In the genomic region with DNA sequence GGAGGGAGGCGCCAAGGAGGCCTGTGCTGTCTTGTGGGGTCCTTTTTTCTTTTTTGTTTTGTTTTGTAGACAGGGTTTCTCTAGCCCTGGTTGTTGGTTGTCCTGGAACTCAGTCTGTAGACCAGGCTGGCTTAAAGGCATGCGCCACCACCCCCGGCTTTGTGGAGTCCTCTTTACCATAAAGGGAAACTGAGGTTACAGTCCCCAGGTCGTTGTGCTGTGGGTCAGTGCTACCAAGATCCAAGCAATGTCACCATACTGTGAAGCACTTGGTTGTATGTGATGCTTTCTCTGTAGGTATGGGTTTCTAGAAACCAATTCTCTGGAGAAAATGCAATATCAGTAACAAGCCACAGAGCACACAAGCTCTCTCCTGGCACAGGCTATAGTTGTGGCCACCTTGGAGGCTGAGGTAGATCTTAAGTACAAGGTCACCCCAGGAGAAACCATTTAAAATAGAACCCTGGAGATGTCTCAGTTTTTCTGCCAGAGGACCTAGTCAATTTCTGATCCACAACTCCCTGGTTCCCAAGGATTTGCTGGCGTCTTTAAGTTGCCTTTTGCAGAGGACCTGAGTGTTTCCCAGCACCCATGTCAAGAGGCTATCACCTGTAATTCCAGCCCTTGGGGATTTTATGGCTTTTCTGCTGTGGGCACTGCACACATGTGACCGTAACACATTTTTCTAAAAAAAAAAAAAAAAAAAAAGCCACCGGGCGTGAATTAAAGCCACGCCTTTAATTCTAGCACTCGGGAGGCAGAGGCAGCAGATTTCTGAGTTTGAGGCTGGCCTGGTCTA, we compare ENCODE assay signal across 10 mouse cellular contexts. TPM values are rescaled to one million over a fixed set of nuclear protein-coding genes. Genes with fewer than 3 reads are reported as not detected.
DNase-seq lines count a peak whose midpoint lies in the region; ATAC-seq and TF ChIP-seq lines count a peak whose summit lies in the region.
"Had no signal": no experiment of that assay in that cellular context is flagged by ENCODE, and none has a peak within 500 bp of the region (broad histone marks: within the 10 kb centered on the region; RNA-seq: fewer than 3 reads in every experiment).

No protein-coding gene starts in this region.

- H3K27me3 ChIP-seq in forebrain, embryonic 10.5 days (ENCODE audit: poor library complexity, severe bottlenecking): no peaks in the 10 kb centered on the region
- no peaks in the 10 kb centered on the region for H3K27me3 ChIP-seq in forebrain, embryonic 16.5 days (replicated peaks; ENCODE audit: control insufficient read depth, insufficient read depth, low read length)
- H3K27me3 ChIP-seq in midbrain, embryonic 12.5 days: no peaks in the 10 kb centered on the region
- no peaks in the 10 kb centered on the region for H3K27me3 ChIP-seq in midbrain, embryonic 16.5 days (ENCODE audit: control insufficient read depth, insufficient read depth, low read depth, low read length)
- H3K27me3 ChIP-seq in intestine, embryonic 16.5 days (replicated peaks; ENCODE audit: control insufficient read depth, insufficient read depth, low read length): no peaks in the 10 kb centered on the region
- H3K27me3 ChIP-seq in stomach, postnatal 0 days (ENCODE audit: control insufficient read depth, insufficient read depth, low read length): no peaks in the 10 kb centered on the region

- H3K4me3 ChIP-seq in forebrain, embryonic 10.5 days: peak overlapping the region; percentile 97
- H3K4me3 ChIP-seq in forebrain, embryonic 16.5 days (replicated peaks; ENCODE audit: low read length): no peak overlapping the region
- no peak overlapping the region for H3K4me3 ChIP-seq in midbrain, embryonic 12.5 days
- H3K4me3 ChIP-seq in midbrain, embryonic 16.5 days (ENCODE audit: low read depth, low read length): no peak overlapping the region
- H3K4me3 ChIP-seq in intestine, embryonic 16.5 days (ENCODE audit: low read length): no peak overlapping the region
- no peak overlapping the region for H3K4me3 ChIP-seq in stomach, postnatal 0 days (ENCODE audit: low read depth, low read length)

- no peak overlapping the region for H3K4me2 ChIP-seq in forebrain, embryonic 16.5 days (ENCODE audit: low read length)
- no peak overlapping the region for H3K4me2 ChIP-seq in midbrain, embryonic 12.5 days (replicated peaks)
- no peak overlapping the region for H3K4me2 ChIP-seq in midbrain, embryonic 16.5 days (ENCODE audit: low read length)
- 0 out of 2 replicates have a peak overlapping the region, but pooled peaks have one; percentile 90 for H3K4me2 ChIP-seq in intestine, embryonic 16.5 days (ENCODE audit: low read depth, low read length)
- no peak overlapping the region for H3K4me2 ChIP-seq in stomach, postnatal 0 days (replicated peaks; ENCODE audit: low read depth)

- no peak for ATAC-seq in forebrain, embryonic 16.5 days
- ATAC-seq in midbrain, embryonic 12.5 days (ENCODE audit: low FRiP score, low read depth): no peak
- no peak for ATAC-seq in midbrain, embryonic 16.5 days
- no peak for ATAC-seq in intestine, embryonic 16.5 days
- ATAC-seq in stomach, postnatal 0 days (ENCODE audit: low FRiP score, low TSS enrichment): no peak

- intact Hi-C loops in left cerebral cortex, postnatal 36 days (cut with DNase I): no loop called here

- no peak for DNase-seq in forebrain, embryonic 10.5 days (ENCODE audit: extremely low spot score, low spot score)
- DNase-seq in stomach, postnatal 0 days (ENCODE audit: low spot score): no peak
- DNase-seq in ovary, postnatal 36 days (ENCODE audit: low spot score): no peak
- DNase-seq in left cerebral cortex, postnatal 36 days (ENCODE audit: low spot score in 2 of 2): no peak
- DNase-seq: adrenal gland, postnatal 36 days; kidney, adult 2 months had no signal

- no peaks in the 10 kb centered on the region for H3K9me3 ChIP-seq in forebrain, embryonic 10.5 days
- H3K9me3 ChIP-seq in forebrain, embryonic 16.5 days (ENCODE audit: control insufficient read depth, low read length): no peaks in the 10 kb centered on the region
- H3K9me3 ChIP-seq in midbrain, embryonic 12.5 days: no peaks in the 10 kb centered on the region
- no peaks in the 10 kb centered on the region for H3K9me3 ChIP-seq in midbrain, embryonic 16.5 days (replicated peaks; ENCODE audit: control insufficient read depth, low read length, poor library complexity, severe bottlenecking)
- no peaks in the 10 kb centered on the region for H3K9me3 ChIP-seq in intestine, embryonic 16.5 days (ENCODE audit: control insufficient read depth, low read length)
- no peaks in the 10 kb centered on the region for H3K9me3 ChIP-seq in stomach, postnatal 0 days (ENCODE audit: control insufficient read depth, low read length)

- no peak for TF ChIP-seq EP300 in stomach, postnatal 0 days (optimal IDR thresholded peaks at IDR 0.05)

- TF ChIP-seq CTCF in stomach, postnatal 0 days (IDR thresholded peaks at IDR 0.05; ENCODE audit: low read depth): no peak

- WGBS in forebrain, embryonic 10.5 days: 25% methylated on average over 10 of the region's 10 CpGs
- 30% methylated on average over 10 of the region's 10 CpGs for WGBS in forebrain, embryonic 16.5 days
- 30% methylated on average over 10 of the region's 10 CpGs for WGBS in midbrain, embryonic 12.5 days
- 32% methylated on average over 10 of the region's 10 CpGs for WGBS in midbrain, embryonic 16.5 days
- 33% methylated on average over 10 of the region's 10 CpGs for WGBS in intestine, embryonic 16.5 days
- 39% methylated on average over 10 of the region's 10 CpGs for WGBS in stomach, postnatal 0 days

- H3K9ac ChIP-seq in forebrain, embryonic 16.5 days (replicated peaks; ENCODE audit: low read depth, low read length): no peak overlapping the region
- no peak overlapping the region for H3K9ac ChIP-seq in midbrain, embryonic 12.5 days (replicated peaks)
- H3K9ac ChIP-seq in midbrain, embryonic 16.5 days (ENCODE audit: low read depth, low read length): no peak overlapping the region
- peak overlapping the region; percentile 29; the same call in 1 of the 2 replicates for H3K9ac ChIP-seq in intestine, embryonic 16.5 days (ENCODE audit: low read depth, low read length)
- H3K9ac ChIP-seq in stomach, postnatal 0 days (ENCODE audit: low read length): peak overlapping the region; percentile 8; the same call in 1 of the 2 replicates

- H3K36me3 ChIP-seq in forebrain, embryonic 10.5 days (replicated peaks): peaks cover 32% of the 10 kb centered on the region
- H3K36me3 ChIP-seq in forebrain, embryonic 16.5 days (ENCODE audit: control insufficient read depth, insufficient read depth): peaks cover 13% of the 10 kb centered on the region
- peaks cover 25% of the 10 kb centered on the region for H3K36me3 ChIP-seq in midbrain, embryonic 12.5 days
- H3K36me3 ChIP-seq in midbrain, embryonic 16.5 days (ENCODE audit: control insufficient read depth, insufficient read depth, low read length): peaks cover 12% of the 10 kb centered on the region; the same call in 1 of the 2 replicates
- H3K36me3 ChIP-seq in intestine, embryonic 16.5 days (ENCODE audit: control insufficient read depth, insufficient read depth, low read length): peaks cover 17% of the 10 kb centered on the region
- H3K36me3 ChIP-seq in stomach, postnatal 0 days (ENCODE audit: control insufficient read depth, insufficient read depth, low read length): peaks cover 11% of the 10 kb centered on the region

- no peak overlapping the region for H3K27ac ChIP-seq in forebrain, embryonic 10.5 days
- no peak overlapping the region for H3K27ac ChIP-seq in forebrain, embryonic 16.5 days (ENCODE audit: low read length)
- 0 out of 2 replicates have a peak overlapping the region, but pooled peaks have one; percentile 15 for H3K27ac ChIP-seq in midbrain, embryonic 12.5 days (replicated peaks)
- no peak overlapping the region for H3K27ac ChIP-seq in midbrain, embryonic 16.5 days (ENCODE audit: low read length)
- H3K27ac ChIP-seq in intestine, embryonic 16.5 days (ENCODE audit: low read length): peak overlapping the region; percentile 54
- H3K27ac ChIP-seq in stomach, postnatal 0 days (replicated peaks): peak overlapping the region; percentile 13; the same call in 1 of the 2 replicates

- peaks cover 70% of the 10 kb centered on the region for H3K4me1 ChIP-seq in forebrain, embryonic 10.5 days
- H3K4me1 ChIP-seq in forebrain, embryonic 16.5 days (replicated peaks; ENCODE audit: control insufficient read depth, insufficient read depth, low read length): peaks cover 44% of the 10 kb centered on the region
- peaks cover 56% of the 10 kb centered on the region for H3K4me1 ChIP-seq in midbrain, embryonic 12.5 days
- peaks cover 34% of the 10 kb centered on the region for H3K4me1 ChIP-seq in midbrain, embryonic 16.5 days (ENCODE audit: control insufficient read depth, insufficient read depth, low read length)
- H3K4me1 ChIP-seq in intestine, embryonic 16.5 days (ENCODE audit: control insufficient read depth, insufficient read depth, low read length): peaks cover 40% of the 10 kb centered on the region
- H3K4me1 ChIP-seq in stomach, postnatal 0 days (replicated peaks; ENCODE audit: control insufficient read depth, insufficient read depth): peaks cover 3% of the 10 kb centered on the region; the same call in 1 of the 2 replicates

RNA-seq across cellular contexts. Expression of gene Lrsam1, which starts 3.4 kb away (rescaled TPM):
- 6.6 and 8.0 TPM in 2 replicates for polyA plus RNA-seq in forebrain, embryonic 10.5 days (2016; fragmentation: Nextera tagmentation; extraction: Ambion mirVana)
- 18.1 and 21.9 TPM in 2 replicates for polyA plus RNA-seq in forebrain, embryonic 16.5 days (2015; fragmentation: Nextera tagmentation; extraction: Ambion mirVana)
- polyA plus RNA-seq in midbrain, embryonic 12.5 days (2016; fragmentation: Nextera tagmentation; extraction: Ambion mirVana): 16.2 and 21.1 TPM in 2 replicates
- 24.7 and 29.0 TPM in 2 replicates for polyA plus RNA-seq in midbrain, embryonic 16.5 days (2015; fragmentation: Nextera tagmentation; extraction: Ambion mirVana)
- 6.8 and 7.8 TPM in 2 replicates for polyA plus RNA-seq in intestine, embryonic 16.5 days (2015; fragmentation: Nextera tagmentation; extraction: Ambion mirVana)
- polyA plus RNA-seq in stomach, postnatal 0 days (2015; fragmentation: Nextera tagmentation; extraction: Ambion mirVana): 5.3 and 5.5 TPM in 2 replicates
- 10 to 100 TPM; 34.7 to 36.2 TPM for total RNA-seq in left cerebral cortex, postnatal 36 days (2021)

RNA-seq across cellular contexts. Expression of gene Rpl12, which starts 3.5 kb away (rescaled TPM):
- polyA plus RNA-seq in forebrain, embryonic 10.5 days (2016; fragmentation: Nextera tagmentation; extraction: Ambion mirVana): 192 and 197 TPM in 2 replicates
- polyA plus RNA-seq in forebrain, embryonic 16.5 days (2015; fragmentation: Nextera tagmentation; extraction: Ambion mirVana): 101 and 105 TPM in 2 replicates
- polyA plus RNA-seq in midbrain, embryonic 12.5 days (2016; fragmentation: Nextera tagmentation; extraction: Ambion mirVana): 108 and 111 TPM in 2 replicates
- 76.2 and 81.9 TPM in 2 replicates for polyA plus RNA-seq in midbrain, embryonic 16.5 days (2015; fragmentation: Nextera tagmentation; extraction: Ambion mirVana)
- polyA plus RNA-seq in intestine, embryonic 16.5 days (2015; fragmentation: Nextera tagmentation; extraction: Ambion mirVana): 141 and 162 TPM in 2 replicates
- 141 and 157 TPM in 2 replicates for polyA plus RNA-seq in stomach, postnatal 0 days (2015; fragmentation: Nextera tagmentation; extraction: Ambion mirVana)
- 100 to 1,000 TPM; 107 to 115 TPM for total RNA-seq in left cerebral cortex, postnatal 36 days (2021)

RNA-seq across cellular contexts. Expression of gene Slc2a8, which starts 17.0 kb away (rescaled TPM):
- polyA plus RNA-seq in forebrain, embryonic 10.5 days (2016; fragmentation: Nextera tagmentation; extraction: Ambion mirVana): 14.2 and 14.8 TPM in 2 replicates
- 23.9 and 24.0 TPM in 2 replicates for polyA plus RNA-seq in forebrain, embryonic 16.5 days (2015; fragmentation: Nextera tagmentation; extraction: Ambion mirVana)
- 21.3 and 24.1 TPM in 2 replicates for polyA plus RNA-seq in midbrain, embryonic 12.5 days (2016; fragmentation: Nextera tagmentation; extraction: Ambion mirVana)
- 20.7 and 21.7 TPM in 2 replicates for polyA plus RNA-seq in midbrain, embryonic 16.5 days (2015; fragmentation: Nextera tagmentation; extraction: Ambion mirVana)
- polyA plus RNA-seq in intestine, embryonic 16.5 days (2015; fragmentation: Nextera tagmentation; extraction: Ambion mirVana): 21.5 and 26.6 TPM in 2 replicates
- polyA plus RNA-seq in stomach, postnatal 0 days (2015; fragmentation: Nextera tagmentation; extraction: Ambion mirVana): 12.1 and 12.8 TPM in 2 replicates
- total RNA-seq in left cerebral cortex, postnatal 36 days (2021): 10 to 100 TPM; 26.9 to 27.1 TPM

Comparison
In these comparisons a context has a peak if more than half of its experiments do, and no peak if none do; other contexts are left out.
1. H3K27ac ChIP-seq: peak in midbrain, embryonic 12.5 days (single experiment), intestine, embryonic 16.5 days (single experiment) and stomach, postnatal 0 days (single experiment); none in forebrain, embryonic 10.5 days (single experiment), forebrain, embryonic 16.5 days (single experiment) and midbrain, embryonic 16.5 days (single experiment).
2. H3K9ac ChIP-seq: peak in intestine, embryonic 16.5 days (single experiment) and stomach, postnatal 0 days (single experiment); none in forebrain, embryonic 16.5 days (single experiment), midbrain, embryonic 12.5 days (single experiment) and midbrain, embryonic 16.5 days (single experiment).